Mouse (Mus musculus): Measurements from ENCODE around the gene Rad51c.

- TF ChIP-seq CTCF (IDR thresholded peaks at IDR 0.05; ENCODE audit: low read depth, low read length) (no peak), TAL1 (conservative IDR thresholded peaks at IDR 0.05; ENCODE audit: low read depth, low read length) (no peak), GATA1 (IDR thresholded peaks at IDR 0.05; ENCODE audit: borderline replicate concordance, low read length) (no peak), POLR2AphosphoS5 (IDR thresholded peaks at IDR 0.05; ENCODE audit: insufficient replicate concordance, low read depth, low read length) (no peak)
These were observed 472 bp downstream of the Rad51c start for GRCm38 (mm10) chr11:87404111-87404853.
